Mouse (Mus musculus) MEL (cell line): ENCODE measurements around the gene Prkaa1. TPM values are rescaled to one million over a fixed set of nuclear protein-coding genes. Genes with fewer than 3 reads are reported as not detected.

Experiments
- DNase-seq: peaks from one replicate; pipeline ENCODE4 v3.0.0; 2011; ENCODE audit warnings: low read depth, low spot score
- H3K27ac ChIP-seq: 2 replicates; pipeline ENCODE4 v1.5.1; 2012; ENCODE audit warnings: low read depth, mild to moderate bottlenecking, control low read depth, low read length, moderate library complexity; ENCODE audit not compliant: control insufficient read depth
- H3K27me3 ChIP-seq, 2 experiments: fragments of 150-350 bp in 1 of 2; sonication (generic) in 1 of 2; 2 replicates each; pipeline ENCODE4 v1.6.1; 2012; ENCODE audit warnings: low read length in 2 of 2, mild to moderate bottlenecking in 2 of 2, improper control_type of control experiment in 1 of 2, moderate library complexity in 1 of 2; ENCODE audit not compliant: insufficient read depth in 2 of 2, control insufficient read depth in 1 of 2
- H3K36me3 ChIP-seq, 2 experiments: 2 replicates each; pipeline ENCODE4 v1.6.1; 2012 to 2014; ENCODE audit warnings: low read length in 2 of 2, improper control_type of control experiment in 1 of 2, inconsistent platforms in 1 of 2, mild to moderate bottlenecking in 1 of 2; ENCODE audit not compliant: insufficient read depth in 2 of 2, control insufficient read depth in 1 of 2
- H3K4me1 ChIP-seq, 2 experiments: fragments of 150-350 bp in 1 of 2; sonication (generic) in 1 of 2; 2 replicates each; pipeline ENCODE4 v1.6.1; 2012; ENCODE audit warnings: low read length in 2 of 2, improper control_type of control experiment in 1 of 2, mild to moderate bottlenecking in 1 of 2; ENCODE audit not compliant: insufficient read depth in 2 of 2, control insufficient read depth in 1 of 2
- H3K4me3 ChIP-seq, 2 experiments: fragments of 150-350 bp in 1 of 2; sonication (generic) in 1 of 2; 2 replicates each; pipeline ENCODE4 v1.5.1; 2012; ENCODE audit warnings: low read depth in 2 of 2, low read length in 2 of 2, mild to moderate bottlenecking in 2 of 2, moderate library complexity in 2 of 2, control low read depth in 1 of 2, improper control_type of control experiment in 1 of 2; ENCODE audit not compliant: control insufficient read depth in 1 of 2, insufficient read depth in 1 of 2
- H3K79me2 ChIP-seq: 2 replicates; pipeline ENCODE4 v1.6.1; 2012; ENCODE audit warnings: mild to moderate bottlenecking, low read length, moderate library complexity; ENCODE audit not compliant: control insufficient read depth, poor library complexity, insufficient read depth
- H3K9ac ChIP-seq: 2 replicates; pipeline ENCODE4 v1.6.1; 2012; ENCODE audit warnings: low read depth, mild to moderate bottlenecking, control low read depth, low read length, moderate library complexity; ENCODE audit not compliant: control insufficient read depth, poor library complexity, severe bottlenecking
- H3K9me3 ChIP-seq: fragments of 150-350 bp; sonication (generic); replicated peaks from 2 replicates; pipeline ENCODE4 v1.6.1; 2012; ENCODE audit warnings: mild to moderate bottlenecking, low read length, improper control_type of control experiment, moderate library complexity; ENCODE audit not compliant: insufficient read depth
- CHD1 ChIP-seq: IDR thresholded peaks from 2 replicates; pipeline ENCODE4 v1.6.1; 2012; ENCODE audit warnings: low read depth, mild to moderate bottlenecking, inconsistent platforms, low read length, improper control_type of control experiment
- CTCF ChIP-seq, 3 experiments: IDR thresholded peaks in 2 of 3; conservative IDR thresholded peaks in 1 of 3; 2 replicates each; pipeline ENCODE4 v1.5.1; 2011 to 2012; ENCODE audit warnings: low read length in 3 of 3, low read depth in 2 of 3, mild to moderate bottlenecking in 2 of 3, improper control_type of control experiment in 1 of 3, inconsistent platforms in 1 of 3, mixed read lengths in 1 of 3, moderate library complexity in 1 of 3; ENCODE audit not compliant: control insufficient read depth in 1 of 3, insufficient read depth in 1 of 3, poor library complexity in 1 of 3, severe bottlenecking in 1 of 3
- E2F4 ChIP-seq: IDR thresholded peaks from 2 replicates; pipeline ENCODE4 v1.6.1; 2011; ENCODE audit warnings: low read depth, low read length, improper control_type of control experiment, borderline replicate concordance
- ELF1 ChIP-seq: IDR thresholded peaks from 2 replicates; pipeline ENCODE4 v1.6.1; 2014; ENCODE audit warnings: low read depth, mild to moderate bottlenecking, inconsistent platforms, low read length, improper control_type of control experiment, moderate library complexity
- ETS1 ChIP-seq: IDR thresholded peaks from 2 replicates; pipeline ENCODE4 v1.6.1; 2012; ENCODE audit warnings: low read depth, mild to moderate bottlenecking, inconsistent platforms, low read length, improper control_type of control experiment, moderate library complexity
- GATA1 ChIP-seq: IDR thresholded peaks from 2 replicates; pipeline ENCODE4 v1.6.1; 2011; ENCODE audit warnings: low read depth, low read length, improper control_type of control experiment
- HCFC1 ChIP-seq: IDR thresholded peaks from 2 replicates; pipeline ENCODE4 v1.6.1; 2012; ENCODE audit warnings: low read depth, mild to moderate bottlenecking, inconsistent platforms, low read length, improper control_type of control experiment, moderate library complexity
- KAT2A ChIP-seq: conservative IDR thresholded peaks from 2 replicates; pipeline ENCODE4 v1.6.1; 2012; ENCODE audit warnings: low read depth, low read length, improper control_type of control experiment, inconsistent platforms
- MAFK ChIP-seq: IDR thresholded peaks from 2 replicates; pipeline ENCODE4 v1.6.1; 2011; ENCODE audit warnings: low read depth, mild to moderate bottlenecking, low read length, improper control_type of control experiment, borderline replicate concordance
- MAX ChIP-seq: IDR thresholded peaks from 2 replicates; pipeline ENCODE4 v1.6.1; 2011; ENCODE audit warnings: low read length, improper control_type of control experiment
- MAZ ChIP-seq: IDR thresholded peaks from 2 replicates; pipeline ENCODE4 v1.6.1; 2012; ENCODE audit warnings: low read depth, mild to moderate bottlenecking, inconsistent platforms, low read length, improper control_type of control experiment
- NELFE ChIP-seq: IDR thresholded peaks from 2 replicates; pipeline ENCODE4 v1.6.1; 2011; ENCODE audit warnings: low read depth, low read length, improper control_type of control experiment
- NRF1 ChIP-seq: IDR thresholded peaks from 2 replicates; pipeline ENCODE4 v1.6.1; 2014; ENCODE audit warnings: low read depth, mild to moderate bottlenecking, inconsistent platforms, low read length, improper control_type of control experiment, moderate library complexity; ENCODE audit not compliant: poor library complexity, insufficient read depth, severe bottlenecking
- POLR2A ChIP-seq, 2 experiments: IDR thresholded peaks; 2 replicates each; pipeline ENCODE4 v1.6.1; 2011 to 2012; ENCODE audit warnings: low read length in 2 of 2, mild to moderate bottlenecking in 2 of 2, control low read depth in 1 of 2, improper control_type of control experiment in 1 of 2, low read depth in 1 of 2, moderate library complexity in 1 of 2; ENCODE audit not compliant: control insufficient read depth in 1 of 2, insufficient read depth in 1 of 2, poor library complexity in 1 of 2
- RAD21 ChIP-seq: IDR thresholded peaks from 2 replicates; pipeline ENCODE4 v1.6.1; 2011; ENCODE audit warnings: mild to moderate bottlenecking, low read depth, low read length, improper control_type of control experiment
- SIN3A ChIP-seq: IDR thresholded peaks from 2 replicates; pipeline ENCODE4 v1.6.1; 2012; ENCODE audit warnings: low read length, improper control_type of control experiment, inconsistent platforms
- TAL1 ChIP-seq: IDR thresholded peaks from 2 replicates; pipeline ENCODE4 v1.6.1; 2012; ENCODE audit warnings: mild to moderate bottlenecking, inconsistent platforms, low read length, moderate library complexity, mixed read lengths
- TBP ChIP-seq: IDR thresholded peaks from 2 replicates; pipeline ENCODE4 v1.8.0; 2011; ENCODE audit warnings: low read depth, low read length, improper control_type of control experiment
- TCF12 ChIP-seq: IDR thresholded peaks from 2 replicates; pipeline ENCODE4 v1.6.1; 2014; ENCODE audit warnings: low read depth, mild to moderate bottlenecking, inconsistent platforms, low read length, improper control_type of control experiment, moderate library complexity
- USF2 ChIP-seq, 2 experiments: IDR thresholded peaks; 2 replicates each; pipeline ENCODE4 v1.6.1; 2011 to 2012; ENCODE audit warnings: improper control_type of control experiment in 2 of 2, low read length in 2 of 2, borderline replicate concordance in 1 of 2, inconsistent platforms in 1 of 2, low read depth in 1 of 2, mild to moderate bottlenecking in 1 of 2; ENCODE audit not compliant: insufficient read depth in 1 of 2
- ZC3H11A ChIP-seq: IDR thresholded peaks from 2 replicates; pipeline ENCODE4 v1.6.1; 2012; ENCODE audit warnings: low read depth, mild to moderate bottlenecking, inconsistent platforms, low read length, improper control_type of control experiment
- polyA plus RNA-seq, 2 experiments: library from polyadenylated mRNA; stranded (reverse) in 1 of 2; unstranded in 1 of 2; fragments of >175 nt in 1 of 2; fragments of >200 nt in 1 of 2; gene quantifications; 2 replicates each; pipeline versions ENCODE4 v1.2.1 to v1.2.4; 2012; ENCODE audit warnings: low replicate concordance in 2 of 2, low read depth in 1 of 2; ENCODE audit not compliant: insufficient read length in 2 of 2, insufficient read depth in 1 of 2, missing spikeins in 1 of 2
- total RNA-seq: library from RNA; depleted of rRNA; stranded (reverse); fragments of 300-350 nt; gene quantifications from 2 replicates; pipeline ENCODE4 v1.2.3, GENCODE M21; 2012; rRNA removed

Gene Prkaa1
- total RNA-seq = 18.3 and 20.0 TPM in 2 replicates
- 10 to 100 TPM in 1 of 2 experiments, not detected in 1; 23.0 TPM for polyA plus RNA-seq

DNA sequence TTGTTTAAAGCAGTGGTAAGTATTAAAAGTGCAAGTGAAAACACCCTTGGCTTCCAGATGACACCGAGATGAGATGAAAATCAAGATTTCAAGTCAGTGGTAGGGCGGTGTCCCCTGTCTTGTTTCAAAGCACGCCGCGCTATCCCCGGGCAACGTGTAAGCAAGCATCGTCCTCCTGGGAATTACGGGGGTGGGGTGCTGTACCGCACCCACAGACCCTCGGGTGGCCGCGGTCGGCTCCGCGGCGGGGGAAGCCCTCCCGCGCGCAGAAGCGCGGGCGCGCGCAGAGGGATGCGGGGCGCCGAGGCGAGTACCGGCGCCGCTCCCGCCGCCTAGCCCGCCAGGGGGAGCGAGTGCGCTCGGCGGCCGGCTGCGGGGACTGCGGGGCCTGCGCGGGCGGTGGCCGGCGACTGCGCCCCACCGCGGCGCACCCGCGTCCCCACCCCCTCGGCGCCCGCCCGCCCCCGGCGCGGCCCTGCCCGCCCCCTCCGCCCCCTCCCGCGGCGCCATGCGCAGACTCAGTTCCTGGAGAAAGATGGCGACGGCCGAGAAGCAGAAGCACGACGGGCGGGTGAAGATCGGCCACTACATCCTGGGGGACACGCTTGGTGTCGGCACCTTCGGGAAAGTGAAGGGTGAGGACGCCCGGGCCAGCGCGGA lies at the start of gene Prkaa1:
TSS of gene Prkaa1 (plus strand) at position 501 of the 660 bp plus-strand sequence.
- Histone ChIP-seq H3K4me1 (peaks cover 17 to 24% of the 10 kb centered on the region in 2 experiments), H3K79me2 (peaks cover 40% of the 10 kb centered on the region)

GRCm38 (mm10) chr15:5095534-5096301 lies 47.9 kb upstream of the Prkaa1 start:
- H3K27me3 ChIP-seq = no peaks in the 10 kb centered on the region
- H3K4me3 ChIP-seq = no peak overlapping the region
- no peak overlapping the region for H3K9ac ChIP-seq
- TF ChIP-seq TAL1 (no peak), E2F4 (no peak), NELFE (no peak), KAT2A (no peak), HCFC1 (no peak), CTCF (IDR thresholded peaks at IDR 0.05 in 2 of 3, conservative IDR thresholded peaks at IDR 0.05 in 1 of 3; ENCODE audit: control insufficient read depth in 1 of 3, insufficient read depth in 1 of 3, low read depth in 2 of 3, low read length in 3 of 3, poor library complexity in 1 of 3, severe bottlenecking in 1 of 3) (no peak), USF2 (IDR thresholded peaks at IDR 0.05; ENCODE audit: borderline replicate concordance in 1 of 2, insufficient read depth in 1 of 2, low read depth in 1 of 2, low read length in 2 of 2) (no peak), TCF12 (no peak), POLR2A (IDR thresholded peaks at IDR 0.05; ENCODE audit: control insufficient read depth in 1 of 2, insufficient read depth in 1 of 2, low read depth in 1 of 2, low read length in 2 of 2, poor library complexity in 1 of 2) (no peak), ZC3H11A (no peak), RAD21 (no peak), TBP (no peak)
- no peaks in the 10 kb centered on the region for H3K9me3 ChIP-seq
- H3K79me2 ChIP-seq = no peaks in the 10 kb centered on the region
- no peaks in the 10 kb centered on the region for H3K4me1 ChIP-seq
- H3K27ac ChIP-seq = no peak overlapping the region
- H3K36me3 ChIP-seq = no peaks in the 10 kb centered on the region
- DNase-seq = no peak

More for the DNA sequence above, at the start of gene Prkaa1:
- DNase-seq = peak; percentile 76
- H3K27ac ChIP-seq = peak within 1 kb of the TSS; percentile 68
- TF ChIP-seq USF2 (IDR thresholded peaks at IDR 0.05; ENCODE audit: borderline replicate concordance in 1 of 2, insufficient read depth in 1 of 2, low read depth in 1 of 2, low read length in 2 of 2) (no peak), NRF1 (peak; percentile 63), MAX (0 out of 2 replicates have a peak, but pooled peaks have one; percentile 22), NELFE (peak; percentile 69), MAFK (no peak), MAZ (peak; percentile 35; the same call in 1 of the 2 replicates), POLR2A (IDR thresholded peaks at IDR 0.05; ENCODE audit: control insufficient read depth in 1 of 2, insufficient read depth in 1 of 2, low read depth in 1 of 2, low read length in 2 of 2, poor library complexity in 1 of 2) (peak; percentile 67 to 75; a peak in 2 of 4 replicates), TAL1 (no peak), ELF1 (peak; percentile 58; the same call in 1 of the 2 replicates), ETS1 (no peak), GATA1 (0 out of 2 replicates have a peak, but pooled peaks have one; percentile 26), CHD1 (no peak; the same call in 1 of the 2 replicates), RAD21 (no peak), CTCF (IDR thresholded peaks at IDR 0.05 in 2 of 3, conservative IDR thresholded peaks at IDR 0.05 in 1 of 3; ENCODE audit: control insufficient read depth in 1 of 3, insufficient read depth in 1 of 3, low read depth in 2 of 3, low read length in 3 of 3, poor library complexity in 1 of 3, severe bottlenecking in 1 of 3) (peak in 2 of 3 experiments; percentile 27 to 55; a peak in 4 of 6 replicates), TCF12 (peak; percentile 39), SIN3A (peak; percentile 17; the same call in 1 of the 2 replicates), HCFC1 (peak; percentile 47; the same call in 1 of the 2 replicates)
- H3K36me3 ChIP-seq = peaks cover 0 to 33% of the 10 kb centered on the region in 2 experiments; a peak in 2 of 4 replicates
- H3K9ac ChIP-seq = peak within 1 kb of the TSS; percentile 95
- H3K9me3 ChIP-seq = no peaks in the 10 kb centered on the region
- H3K4me3 ChIP-seq = peak within 1 kb of the TSS; percentile 77 to 84
- no peaks in the 10 kb centered on the region for H3K27me3 ChIP-seq
